Mouse (Mus musculus): Measurements from ENCODE around the gene Tssk3.
"Not testable (repeated sequence)": the region's sequence is repeated elsewhere in the genome, so short reads cannot be mapped to it uniquely, and the experiment has no call there.

DNA sequence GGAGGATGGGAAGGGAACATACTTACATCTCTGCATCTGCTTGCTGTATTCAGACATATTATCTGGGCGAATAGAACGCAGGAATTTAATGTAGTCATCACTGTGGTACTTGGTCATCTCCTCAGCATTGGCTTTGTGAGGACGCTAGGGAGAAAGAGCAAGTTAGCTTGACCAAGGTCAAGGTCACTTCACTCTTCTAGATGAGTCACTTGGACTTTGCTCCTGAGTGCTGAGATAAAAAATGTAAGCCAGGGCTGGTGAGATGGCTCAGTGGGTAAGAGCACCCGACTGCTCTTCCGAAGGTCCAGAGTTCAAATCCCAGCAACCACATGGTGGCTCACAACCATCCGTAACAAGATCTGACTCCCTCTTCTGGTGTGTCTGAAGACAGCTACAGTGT lies 38.1 kb upstream of the Tssk3 start:
- not testable (repeated sequence) for TF ChIP-seq CTCF (conservative IDR thresholded peaks at IDR 0.05; ENCODE audit: low read length); POU5F1 (IDR thresholded peaks at IDR 0.05; ENCODE audit: borderline replicate concordance, low read length); NANOG (IDR thresholded peaks at IDR 0.05; ENCODE audit: borderline replicate concordance, low read length)

Measured in E14TG2a.4 (cell line).